Mouse (Mus musculus): ENCODE data around the gene Golph3. TPM values are rescaled to one million over a fixed set of nuclear protein-coding genes. Genes with fewer than 3 reads are reported as not detected.
A peak's percentile ranks its signal among the peaks of the same experiment; 100 is the strongest.

Golph3 gene
- polyA plus RNA-seq, 1 experiment from 2014 or later, result 61.5 TPM

GRCm38 (mm10) chr15:12321788-12322621 lies 755 bp downstream of the Golph3 start, which contains the start of gene 1810049J17Rik:
TSS of gene 1810049J17Rik (minus strand) at chr15:12321899.
- Histone ChIP-seq H3K27ac (replicated peaks) (peak within 1 kb of the TSS; percentile 97), H3K9me3 (no peaks in the 10 kb centered on the region), H3K4me1 (peaks cover 20% of the 10 kb centered on the region), H3K4me3 (peak within 1 kb of the TSS; percentile 99), H3K27me3 (replicated peaks; ENCODE audit: low read depth, poor library complexity, severe bottlenecking) (peaks cover 19% of the 10 kb centered on the region), H3K36me3 (replicated peaks) (peaks cover 19% of the 10 kb centered on the region)
- WGBS, result under 1% methylated on average over 70 of the region's 70 CpGs
- peak; percentile 72 for DNase-seq (ENCODE audit: low spot score)

- Histone ChIP-seq H3K4me3 (peak overlapping the region; percentile 99), H3K27me3 (replicated peaks; ENCODE audit: low read depth, poor library complexity, severe bottlenecking) (peaks cover 19% of the 10 kb centered on the region), H3K4me1 (peaks cover 20% of the 10 kb centered on the region), H3K9me3 (no peaks in the 10 kb centered on the region), H3K27ac (replicated peaks) (no peak overlapping the region), H3K36me3 (replicated peaks) (peaks cover 25% of the 10 kb centered on the region)
- DNase-seq (ENCODE audit: low spot score), result no peak
- 23% methylated on average over 9 of the region's 9 CpGs for WGBS
Observed at GRCm38 (mm10) chr15:12322676-12323402, 1.6 kb downstream of the Golph3 start.

- Histone ChIP-seq H3K4me1 (peaks cover 20% of the 10 kb centered on the region), H3K4me3 (0 out of 2 replicates have a peak overlapping the region, but pooled peaks have one; percentile 17), H3K27me3 (replicated peaks; ENCODE audit: low read depth, poor library complexity, severe bottlenecking) (peaks cover 8% of the 10 kb centered on the region), H3K27ac (replicated peaks) (no peak overlapping the region), H3K36me3 (replicated peaks) (peaks cover 28% of the 10 kb centered on the region), H3K9me3 (no peaks in the 10 kb centered on the region)
- 87% methylated on average over 1 of the region's 1 CpGs for WGBS
- DNase-seq (ENCODE audit: low spot score), result no peak
Observed at GRCm38 (mm10) chr15:12324326-12324725, 3.1 kb downstream of the Golph3 start.

DNA sequence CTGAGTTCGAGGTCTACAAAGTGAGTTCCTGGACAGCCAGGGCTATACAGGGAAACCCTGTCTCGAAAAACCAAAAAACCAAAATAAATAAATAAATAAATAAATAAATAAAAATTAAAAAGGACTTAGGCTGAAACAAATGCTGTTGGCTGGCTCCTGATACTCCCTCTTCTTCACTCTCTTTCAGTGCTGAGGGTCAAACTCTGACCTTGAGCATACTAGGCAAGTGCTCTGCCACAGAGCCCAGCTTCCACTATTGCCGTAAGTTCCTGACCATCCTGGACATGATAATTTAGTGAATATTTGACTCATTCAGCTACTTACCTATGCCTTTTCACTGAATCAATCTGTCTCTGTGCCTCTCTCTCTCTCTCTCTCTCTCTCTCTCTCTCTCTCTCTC lies 9.1 kb downstream of the Golph3 start:
- WGBS, result 92% methylated on average over 3 of the region's 3 CpGs
- Histone ChIP-seq H3K9me3 (no peaks in the 10 kb centered on the region), H3K27me3 (replicated peaks; ENCODE audit: low read depth, poor library complexity, severe bottlenecking) (no peaks in the 10 kb centered on the region), H3K4me3 (no peak overlapping the region), H3K27ac (replicated peaks) (no peak overlapping the region), H3K4me1 (0 out of 2 replicates have a peak, but pooled peaks cover 3% of the 10 kb centered on the region), H3K36me3 (replicated peaks) (peaks cover 19% of the 10 kb centered on the region)
- DNase-seq (ENCODE audit: low spot score), result no peak

DNA sequence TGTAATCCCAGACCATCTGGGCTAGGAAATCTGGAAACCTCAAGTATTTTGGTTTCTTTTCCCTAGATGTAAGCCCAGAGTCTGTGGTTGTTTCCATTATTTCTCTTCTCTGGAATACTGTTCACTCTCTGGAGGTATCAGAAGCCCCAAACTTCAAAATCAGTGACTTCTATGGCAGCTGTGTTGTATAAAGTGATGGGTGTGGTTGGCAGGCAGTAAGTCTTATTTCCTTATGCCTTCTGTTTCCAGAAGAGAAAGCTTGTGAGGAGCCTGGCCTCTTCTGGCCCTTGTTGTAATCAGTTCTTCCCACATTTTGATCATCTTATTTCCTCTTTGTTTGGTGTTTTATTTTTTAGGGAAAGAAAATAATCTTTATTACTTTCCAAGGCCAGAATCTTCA lies 9.6 kb downstream of the Golph3 start:
- Histone ChIP-seq H3K36me3 (replicated peaks) (peaks cover 14% of the 10 kb centered on the region), H3K27ac (replicated peaks) (no peak overlapping the region), H3K4me3 (no peak overlapping the region), H3K9me3 (no peaks in the 10 kb centered on the region), H3K27me3 (replicated peaks; ENCODE audit: low read depth, poor library complexity, severe bottlenecking) (no peaks in the 10 kb centered on the region), H3K4me1 (0 out of 2 replicates have a peak, but pooled peaks cover 3% of the 10 kb centered on the region)
- DNase-seq (ENCODE audit: low spot score), result no peak

GRCm38 (mm10) chr15:12331300-12331699 lies 10.1 kb downstream of the Golph3 start:
- H3K27me3 ChIP-seq (replicated peaks; ENCODE audit: low read depth, poor library complexity, severe bottlenecking), result no peaks in the 10 kb centered on the region
- H3K9me3 ChIP-seq, result no peaks in the 10 kb centered on the region
- 86% methylated on average over 1 of the region's 1 CpGs for WGBS
- no peak overlapping the region for H3K4me3 ChIP-seq
- peaks cover 10% of the 10 kb centered on the region for H3K36me3 ChIP-seq (replicated peaks)
- H3K4me1 ChIP-seq, result no peaks in the 10 kb centered on the region
- no peak overlapping the region for H3K27ac ChIP-seq (replicated peaks)
- DNase-seq (ENCODE audit: low spot score), result no peak

GRCm38 (mm10) chr15:12334381-12334780 lies 13.1 kb downstream of the Golph3 start:
- DNase-seq (ENCODE audit: low spot score), result no peak
- Histone ChIP-seq H3K4me3 (no peak overlapping the region), H3K36me3 (replicated peaks) (no peaks in the 10 kb centered on the region), H3K27me3 (replicated peaks; ENCODE audit: low read depth, poor library complexity, severe bottlenecking) (no peaks in the 10 kb centered on the region), H3K9me3 (no peaks in the 10 kb centered on the region), H3K27ac (replicated peaks) (no peak overlapping the region), H3K4me1 (no peaks in the 10 kb centered on the region)
- 86% methylated on average over 4 of the region's 4 CpGs for WGBS

GRCm38 (mm10) chr15:12337030-12337778 lies 16.0 kb downstream of the Golph3 start:
- H3K4me1 ChIP-seq, result peaks cover 9% of the 10 kb centered on the region
- no peak overlapping the region for H3K27ac ChIP-seq (replicated peaks)
- WGBS, result 90% methylated on average over 4 of the region's 4 CpGs
- peaks cover 10% of the 10 kb centered on the region for H3K36me3 ChIP-seq (replicated peaks)
- no peak overlapping the region for H3K4me3 ChIP-seq
- no peaks in the 10 kb centered on the region for H3K27me3 ChIP-seq (replicated peaks; ENCODE audit: low read depth, poor library complexity, severe bottlenecking)
- no peaks in the 10 kb centered on the region for H3K9me3 ChIP-seq
- no peak for DNase-seq (ENCODE audit: low spot score)

GRCm38 (mm10) chr15:12337779-12338137 lies 16.5 kb downstream of the Golph3 start:
- Histone ChIP-seq H3K36me3 (replicated peaks) (peaks cover 15% of the 10 kb centered on the region), H3K4me3 (no peak overlapping the region), H3K4me1 (peaks cover 9% of the 10 kb centered on the region), H3K27me3 (replicated peaks; ENCODE audit: low read depth, poor library complexity, severe bottlenecking) (no peaks in the 10 kb centered on the region), H3K9me3 (no peaks in the 10 kb centered on the region), H3K27ac (replicated peaks) (no peak overlapping the region)
- DNase-seq (ENCODE audit: low spot score), result no peak
- 94% methylated on average over 3 of the region's 3 CpGs for WGBS

GRCm38 (mm10) chr15:12340536-12341400 lies 19.5 kb downstream of the Golph3 start:
- DNase-seq (ENCODE audit: low spot score), result no peak
- 69% methylated on average over 5 of the region's 5 CpGs for WGBS
- H3K36me3 ChIP-seq (replicated peaks), result peaks cover 45% of the 10 kb centered on the region
- peaks cover 9% of the 10 kb centered on the region for H3K4me1 ChIP-seq
- H3K4me3 ChIP-seq, result no peak overlapping the region
- no peaks in the 10 kb centered on the region for H3K27me3 ChIP-seq (replicated peaks; ENCODE audit: low read depth, poor library complexity, severe bottlenecking)
- no peaks in the 10 kb centered on the region for H3K9me3 ChIP-seq
- no peak overlapping the region for H3K27ac ChIP-seq (replicated peaks)

GRCm38 (mm10) chr15:12341401-12341758 lies 20.1 kb downstream of the Golph3 start:
- WGBS, result 42% methylated on average over 4 of the region's 4 CpGs
- peak; percentile 16 for DNase-seq (ENCODE audit: low spot score)
- H3K4me3 ChIP-seq, result no peak overlapping the region
- no peaks in the 10 kb centered on the region for H3K9me3 ChIP-seq
- H3K36me3 ChIP-seq (replicated peaks), result peaks cover 51% of the 10 kb centered on the region
- H3K27ac ChIP-seq (replicated peaks), result peak overlapping the region; percentile 71
- H3K27me3 ChIP-seq (replicated peaks; ENCODE audit: low read depth, poor library complexity, severe bottlenecking), result no peaks in the 10 kb centered on the region
- peaks cover 9% of the 10 kb centered on the region for H3K4me1 ChIP-seq

DNA sequence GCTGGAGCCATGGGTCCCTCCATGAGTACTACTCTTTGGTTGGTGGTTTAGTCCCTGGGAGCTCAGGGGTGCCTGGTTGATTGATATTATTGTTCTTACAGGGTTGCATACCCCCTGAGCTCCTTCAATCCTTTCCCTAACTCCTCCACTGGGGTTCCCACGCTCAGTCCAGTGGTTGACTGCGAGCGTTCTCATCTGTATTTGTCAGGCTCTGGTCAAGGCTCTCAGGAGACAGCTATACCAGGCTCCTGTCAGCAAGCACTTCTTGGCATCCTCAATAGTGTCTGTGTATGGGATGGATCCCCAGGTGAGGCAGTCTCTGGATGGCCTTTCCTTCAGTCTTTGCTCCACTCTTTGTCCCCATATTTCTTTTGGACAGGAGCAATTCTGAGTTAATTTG lies 25.7 kb downstream of the Golph3 start:
- WGBS, result 97% methylated on average over 3 of the region's 3 CpGs
- Histone ChIP-seq H3K36me3 (replicated peaks) (peaks cover 86% of the 10 kb centered on the region), H3K27ac (replicated peaks) (no peak overlapping the region), H3K9me3 (no peaks in the 10 kb centered on the region), H3K27me3 (replicated peaks; ENCODE audit: low read depth, poor library complexity, severe bottlenecking) (no peaks in the 10 kb centered on the region), H3K4me3 (no peak overlapping the region), H3K4me1 (no peaks in the 10 kb centered on the region)
- DNase-seq (ENCODE audit: low spot score), result no peak
